ENCODE assay signal across 8 mouse cellular contexts in genomic region chrX:164541436-164542317, GRCm38 (mm10). TPM values are rescaled to one million over a fixed set of nuclear protein-coding genes. Genes with fewer than 3 reads are reported as not detected.
A peak's percentile ranks its signal among the peaks of the same experiment; 100 is the strongest.
DNase-seq lines count a peak whose midpoint lies in the region; TF ChIP-seq lines count a peak whose summit lies in the region.

No protein-coding gene starts in this region.

- H3K4me3 ChIP-seq in cerebellum, adult 2 months (replicated peaks; ENCODE audit: insufficient read depth, low read depth, low read length), result no peak overlapping the region
- no peak overlapping the region; the same call in 1 of the 2 replicates for H3K4me3 ChIP-seq in layer of hippocampus, adult 2 months

- H3K27me3 ChIP-seq in cerebellum, adult 2 months (ENCODE audit: control insufficient read depth, insufficient read depth, low read length), result no peaks in the 10 kb centered on the region

- peak; percentile 6 to 24 for DNase-seq in cerebellum, adult 2 months
- DNase-seq in cerebellum, adult 8-10 months, result no peak
- peak; percentile 14 to 26 for DNase-seq in layer of hippocampus, adult 2 months (ENCODE audit: low spot score in 2 of 2)
- DNase-seq in layer of hippocampus, adult 8-10 months (ENCODE audit: low spot score in 2 of 2), result no peak
- peak; percentile 32 for DNase-seq in brain, embryonic 18.5 days (ENCODE audit: low read depth, low spot score)
- DNase-seq in lung, postnatal 14 days, result peak; percentile 5
- no peak for DNase-seq in spleen, postnatal 14 days (ENCODE audit: low spot score in 2 of 2)
- no peak for DNase-seq in urinary bladder, postnatal 25 days (ENCODE audit: low spot score)

- no peaks in the 10 kb centered on the region for H3K4me1 ChIP-seq in cerebellum, adult 2 months (ENCODE audit: control insufficient read depth, insufficient read depth, low read length)

- TF ChIP-seq CTCF in cerebellum, adult 2 months (IDR thresholded peaks at IDR 0.05; ENCODE audit: borderline replicate concordance, insufficient read depth, low read depth, low read length), result no peak
- peak; percentile 76 for TF ChIP-seq CTCF in layer of hippocampus, adult 2 months (conservative IDR thresholded peaks at IDR 0.05)

- no peak overlapping the region for H3K27ac ChIP-seq in cerebellum, adult 2 months (ENCODE audit: insufficient read depth, low read length)
- no peak overlapping the region for H3K27ac ChIP-seq in layer of hippocampus, adult 2 months

- no peak for TF ChIP-seq POLR2A in cerebellum, adult 2 months (IDR thresholded peaks at IDR 0.05; ENCODE audit: borderline replicate concordance, insufficient read depth, low read length)

- 16% methylated on average over 11 of the region's 11 CpGs for WGBS in cerebellum, adult 2 months

RNA-seq across cellular contexts. Expression of gene Asb9, which starts 35.5 kb away (rescaled TPM):
- not detected in 2 replicates for polyA plus RNA-seq in cerebellum, adult 2 months (2012; rRNA removed)
- total RNA-seq in layer of hippocampus, adult 2 months (2021), result not detected
- total RNA-seq in layer of hippocampus, adult 8-10 months (2022), result not detected

Comparison
In these comparisons a context has a peak if more than half of its experiments do, and no peak if none do; other contexts are left out.
1. DNase-seq: peak in cerebellum, adult 2 months (2 of 2), layer of hippocampus, adult 2 months (2 of 2), brain, embryonic 18.5 days (single experiment) and lung, postnatal 14 days (single experiment); none in cerebellum, adult 8-10 months (single experiment), layer of hippocampus, adult 8-10 months (0 of 2), spleen, postnatal 14 days (0 of 2) and urinary bladder, postnatal 25 days (single experiment).